Mouse (Mus musculus) monocyte, adult 5-6 weeks (primary cell): ENCODE measurements around the gene Ptch1. TPM values are rescaled to one million over a fixed set of nuclear protein-coding genes. Genes with fewer than 3 reads are reported as not detected.

Source experiments
- ATAC-seq: fragments of 153-309, 156-312 bp; replicated peaks from 2 replicates; pipeline ENCODE4 v1.8.0; 2017; ENCODE audit warnings: mild to moderate bottlenecking; ENCODE audit not compliant: low TSS enrichment, insufficient number of reproducible peaks, severe bottlenecking, poor library complexity, low FRiP score
- total RNA-seq: library from RNA; stranded (forward); fragments of 200-1000, 200-491, 200-594 nt; gene quantifications from 3 replicates; pipeline ENCODE4 v1.2.3, GENCODE M21; 2017

Ptch1 gene
- total RNA-seq, 1 experiment from 2014 or later, result 2.8 TPM

DNA sequence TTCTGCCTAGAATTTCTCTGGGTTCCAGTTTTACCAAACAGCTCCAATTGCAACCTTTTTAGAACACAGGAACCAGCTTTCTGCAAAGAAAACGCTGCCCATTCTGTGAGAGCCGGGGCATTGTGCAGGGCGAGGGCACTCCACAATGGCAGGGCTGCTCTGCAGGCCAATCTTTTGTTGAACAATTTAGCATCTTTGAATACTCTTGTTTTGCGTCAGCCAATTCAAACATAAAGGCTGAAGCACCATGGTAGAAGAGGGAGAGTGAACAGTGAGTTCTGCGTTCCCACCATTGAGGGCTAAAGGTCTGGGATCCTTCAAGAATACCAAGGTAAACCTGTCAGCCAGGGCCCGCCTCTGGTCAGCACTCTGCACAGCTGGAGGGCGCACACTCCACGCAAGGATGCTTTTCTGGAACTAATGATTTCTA, 58.5 kb downstream of the Ptch1 start:
- no peak for ATAC-seq

- ATAC-seq, result no peak
Observed at GRCm38 (mm10) chr13:63513374-63514098, 59.9 kb downstream of the Ptch1 start.

DNA sequence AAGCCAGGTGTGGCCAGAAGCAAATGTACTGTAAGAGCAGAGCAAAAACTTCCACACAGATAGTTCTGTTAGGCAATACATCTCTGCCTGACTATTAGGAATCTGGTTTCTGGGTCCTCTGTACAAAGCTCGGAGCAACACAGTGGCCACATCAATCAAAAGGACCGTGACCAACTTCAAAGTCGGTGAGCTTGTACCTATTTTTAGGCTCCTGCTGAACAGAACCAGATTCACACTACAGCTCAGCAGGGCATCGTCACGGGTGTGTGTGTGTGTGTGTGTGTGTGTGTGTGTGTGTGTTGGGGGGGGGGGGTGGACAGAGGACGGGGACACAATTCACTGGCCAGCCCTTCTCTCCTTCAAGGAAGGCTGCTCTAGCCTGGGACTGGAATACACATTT, 61.0 kb downstream of the Ptch1 start:
- no peak for ATAC-seq

GRCm38 (mm10) chr13:63507821-63508220, 65.6 kb downstream of the Ptch1 start:
- ATAC-seq, result no peak

- no peak for ATAC-seq
Observed at GRCm38 (mm10) chr13:63507001-63507556, 66.3 kb downstream of the Ptch1 start.

DNA sequence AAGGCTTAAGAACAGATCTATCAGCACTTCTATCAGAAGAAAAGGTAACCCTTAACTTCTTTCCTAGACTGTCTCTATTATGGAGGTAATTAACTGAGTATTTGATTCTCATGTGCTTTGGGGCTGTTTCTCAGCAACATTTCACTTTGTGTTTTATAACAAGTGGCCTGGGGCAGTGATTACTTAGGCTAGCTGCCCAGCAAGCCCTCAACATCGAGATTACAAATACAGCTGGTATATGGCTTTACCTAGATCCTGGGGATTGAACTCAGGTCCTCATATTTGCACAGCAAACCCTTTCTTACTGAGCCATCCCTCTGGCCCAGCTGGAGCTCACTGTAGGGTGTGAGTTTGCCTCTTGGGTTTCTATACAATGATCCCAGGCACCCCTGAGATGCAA, 67.0 kb downstream of the Ptch1 start:
- no peak for ATAC-seq

DNA sequence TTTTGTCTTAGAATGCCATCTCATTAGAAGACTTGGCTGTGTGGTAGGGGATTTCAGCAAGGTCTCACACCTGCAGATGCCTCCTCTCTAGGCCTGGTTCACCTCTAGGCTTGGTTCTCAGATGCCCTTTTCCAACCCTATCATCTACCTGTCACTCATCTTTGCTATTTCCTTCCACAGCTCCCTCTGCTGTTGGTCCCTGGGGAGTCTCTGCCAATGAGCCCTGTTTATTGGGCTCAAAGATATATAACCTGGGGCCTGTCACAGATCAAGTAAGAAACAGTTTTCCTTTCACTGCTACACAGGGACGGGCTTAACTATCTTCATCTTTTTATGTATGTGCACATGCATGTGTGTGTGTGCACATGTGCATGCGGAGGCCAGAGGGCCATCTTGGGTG, 71.0 kb downstream of the Ptch1 start:
- no peak for ATAC-seq

DNA sequence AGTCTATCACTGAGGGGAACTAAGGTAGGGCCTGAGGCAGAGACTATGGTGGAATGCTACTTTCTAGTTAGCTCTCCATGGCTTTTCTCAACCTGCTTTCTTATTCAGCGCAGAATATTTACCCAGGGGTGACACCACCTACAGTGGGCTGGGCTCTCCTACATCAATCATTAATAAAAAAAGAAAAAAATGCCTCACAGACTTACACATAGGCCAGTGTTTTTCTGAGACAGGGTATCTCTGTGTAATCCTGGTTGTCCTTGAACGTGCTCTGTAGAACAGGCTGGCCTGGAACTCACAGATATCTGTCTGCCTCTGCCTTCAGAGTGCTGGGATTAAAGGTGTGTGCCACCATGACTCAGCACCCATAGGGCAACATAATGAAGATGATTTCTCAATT, 73.9 kb downstream of the Ptch1 start:
- no peak for ATAC-seq

- no peak for ATAC-seq
Observed at GRCm38 (mm10) chr13:63496646-63497582, 76.5 kb downstream of the Ptch1 start, which contains the start of gene Fancc. Gene Fancc (minus strand): TSS chr13:63497278.

- no peak for ATAC-seq
Observed at GRCm38 (mm10) chr13:63487707-63488042, 85.7 kb downstream of the Ptch1 start.

DNA sequence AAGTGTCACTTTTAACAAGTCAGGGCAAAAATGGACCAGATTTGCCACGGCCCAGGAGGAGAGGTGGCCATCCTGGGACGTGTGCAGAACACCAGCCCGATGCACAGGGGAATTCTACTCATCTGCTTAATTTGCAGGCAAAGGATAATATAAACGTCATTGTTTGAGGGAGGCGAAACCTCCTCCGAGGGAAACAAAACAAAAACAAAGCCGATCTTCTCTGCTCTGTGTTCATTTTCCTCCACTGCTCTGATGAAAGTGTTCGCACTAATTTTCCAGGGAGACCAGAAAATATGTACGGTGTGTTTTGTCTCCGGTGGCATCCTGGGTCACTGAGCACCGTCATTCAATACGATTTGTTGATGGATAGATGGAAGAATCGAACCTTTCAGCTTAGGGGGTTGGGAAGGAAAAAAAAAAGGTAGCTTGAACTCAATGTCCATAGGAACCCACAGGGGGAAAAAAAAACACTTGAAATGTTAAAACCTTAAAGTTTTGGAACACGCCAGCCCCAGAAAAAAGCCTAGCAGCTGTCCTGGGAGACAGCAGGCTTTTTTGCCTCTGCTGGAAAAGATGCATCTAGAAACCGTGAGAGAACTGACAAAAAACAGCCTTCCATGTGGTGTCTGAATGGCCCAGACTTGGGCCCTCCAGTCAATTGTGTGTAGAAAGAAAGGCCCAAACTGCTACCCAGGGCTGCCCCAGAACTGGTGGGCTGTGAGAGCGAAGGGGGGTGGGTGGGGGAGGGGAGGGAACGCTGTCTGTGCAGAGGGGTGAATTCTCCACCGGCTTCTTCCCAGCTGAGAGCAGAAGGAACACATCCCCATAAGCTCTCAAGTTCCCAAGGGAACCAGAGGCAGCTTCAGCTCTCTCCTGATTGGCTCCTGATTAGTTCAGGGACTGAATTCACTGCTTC, 86.3 kb downstream of the Ptch1 start:
- ATAC-seq, result no peak

- no peak for ATAC-seq
Observed at GRCm38 (mm10) chr13:63475356-63475755, 98.0 kb downstream of the Ptch1 start.

Other genes with a start within 250 kb of the Ptch1 start
- gene Fancc, start 76.3 kb downstream of the Ptch1 start, total RNA-seq, result 5.2 to 18.8 TPM (median 5.9 TPM) in 3 replicates
- gene Ercc6l2, start 241.6 kb upstream of the Ptch1 start, total RNA-seq, result 8.7 to 24.8 TPM (median 10.1 TPM) in 3 replicates